Mouse (Mus musculus): ENCODE data around the gene Il1rn. TPM values are rescaled to one million over a fixed set of nuclear protein-coding genes. Genes with fewer than 3 reads are reported as not detected.
A peak's percentile ranks its signal among the peaks of the same experiment; 100 is the strongest.

The Il1rn gene
- under 1 TPM; 0.28 to 0.99 TPM for total RNA-seq (2021)
- long read RNA-seq, experiment 1: 0 reads
- long read RNA-seq, experiment 2: 0 reads

DNA sequence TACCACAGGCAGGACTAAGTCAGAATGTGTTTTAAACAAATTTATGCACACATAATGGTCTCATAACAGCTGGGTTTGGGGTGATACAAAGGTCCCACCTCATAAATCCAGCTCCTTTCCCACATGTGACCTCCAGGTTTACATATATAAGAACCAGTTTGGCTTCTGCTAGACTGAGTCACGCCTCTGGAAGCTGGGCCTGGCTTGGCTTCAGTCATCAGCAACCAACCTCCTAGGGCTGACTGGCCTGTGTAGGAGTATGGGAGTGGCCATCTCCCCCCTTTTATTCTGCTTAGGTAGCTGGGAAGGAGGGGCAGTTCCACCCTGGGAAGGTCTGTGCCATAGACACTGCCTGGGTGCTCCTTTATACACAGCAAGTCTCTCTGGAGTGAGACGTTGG lies at the start of gene Il1rn:
Gene Il1rn, plus strand, starts transcription at position 309 of the 400 bp plus-strand sequence.
- DNase-seq (ENCODE audit: low spot score in 2 of 2): no peak

DNA sequence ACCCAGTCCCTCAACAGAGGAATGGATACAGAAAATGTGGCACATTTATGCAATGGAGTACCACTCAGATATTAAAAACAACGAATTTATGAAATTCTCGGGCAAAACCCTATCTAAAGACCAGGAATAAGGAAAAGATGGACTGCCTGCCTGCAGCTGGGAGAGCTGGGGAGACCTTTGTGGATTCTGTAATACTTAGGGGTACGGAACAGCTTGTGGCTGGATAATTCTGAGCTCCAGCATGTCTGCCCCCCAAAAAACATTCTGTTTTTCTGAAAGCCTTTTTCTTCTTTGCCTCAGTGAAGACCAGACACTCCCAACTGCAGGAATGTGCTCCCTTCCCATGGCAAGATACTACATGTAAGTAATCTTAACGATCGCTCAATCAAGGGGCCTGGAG lies 45.8 kb upstream of the Il1rn start, which contains the start of gene Il1f10:
Gene Il1f10, plus strand, starts transcription at position 301 of the 400 bp plus-strand sequence.
- no peak for DNase-seq (ENCODE audit: low spot score in 2 of 2)

DNA sequence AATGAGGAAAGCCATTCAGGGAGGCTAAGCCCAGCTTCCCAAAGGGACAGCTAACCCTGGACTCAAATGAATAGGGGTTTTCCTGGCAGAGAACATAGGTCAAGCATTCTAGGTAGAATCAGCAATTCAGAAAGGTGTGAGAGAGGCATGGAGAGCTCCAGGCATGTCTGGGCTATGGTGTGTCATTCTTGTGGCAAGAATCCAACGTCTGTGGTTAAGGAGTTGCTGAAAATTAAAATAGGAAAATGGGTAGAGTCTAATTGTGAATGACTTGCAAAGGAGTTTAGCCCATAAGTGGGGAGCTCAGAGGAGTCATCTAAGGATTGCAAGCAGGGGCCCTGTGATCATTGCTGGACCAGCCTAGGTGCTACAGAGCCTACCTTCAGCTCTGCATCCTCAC lies 42.0 kb upstream of the Il1rn start:
- DNase-seq (ENCODE audit: low spot score in 2 of 2): no peak

- no peak for DNase-seq (ENCODE audit: low spot score in 2 of 2)
These were observed 39.8 kb upstream of the Il1rn start for GRCm38 (mm10) chr2:24296837-24297236.

DNA sequence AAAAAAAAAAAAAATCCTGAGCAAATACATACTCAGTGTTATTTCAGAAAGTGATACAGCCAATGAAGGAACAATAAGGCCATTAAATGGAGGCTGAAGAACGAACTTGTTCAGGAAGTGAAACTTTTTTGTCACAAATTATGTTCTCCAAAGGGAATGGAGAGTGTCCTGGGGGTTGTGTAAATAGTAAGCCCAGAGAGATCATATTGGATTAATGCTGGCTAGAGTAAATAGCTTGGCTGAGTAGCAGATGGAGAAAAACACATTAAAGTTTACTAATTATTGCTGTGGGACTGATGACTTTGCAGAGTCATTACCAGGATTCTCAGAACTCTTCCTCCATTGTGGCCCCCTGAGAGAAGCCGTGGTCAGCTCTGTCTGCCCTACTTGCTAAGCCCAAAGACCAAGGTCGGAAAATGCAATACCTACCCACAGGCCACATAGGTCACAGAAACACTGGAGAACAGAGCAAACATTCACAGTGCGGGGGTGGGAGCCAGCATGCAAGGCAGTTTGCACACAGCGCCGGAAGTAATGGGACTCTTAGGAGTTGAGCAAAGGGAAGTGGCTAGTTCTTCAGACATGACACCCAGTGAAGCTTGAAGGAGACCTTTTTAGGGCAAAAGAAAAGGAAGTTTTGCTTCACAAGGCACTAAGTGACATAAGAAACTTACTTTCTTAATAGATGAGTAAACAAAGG lies 25.2 kb upstream of the Il1rn start:
- no peak for DNase-seq (ENCODE audit: low spot score in 2 of 2)

DNA sequence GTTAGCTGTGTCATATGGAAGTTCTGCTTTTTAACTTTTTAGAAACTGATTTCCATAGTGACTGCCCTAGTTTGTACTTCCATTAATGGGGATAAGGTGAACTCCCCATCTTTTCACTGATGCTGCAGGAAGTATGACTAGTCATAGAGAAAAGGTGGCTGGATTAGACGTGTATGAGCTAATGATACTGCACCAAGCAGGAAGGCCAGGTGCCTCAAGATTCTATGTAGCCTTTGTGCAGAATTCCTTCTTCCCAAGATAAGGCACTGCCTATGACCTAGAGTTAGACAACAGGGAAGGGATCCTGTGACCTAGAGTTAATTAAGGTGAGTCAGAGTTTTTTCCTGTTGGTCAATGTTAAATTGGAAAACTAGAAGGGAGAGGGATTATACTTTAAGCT lies 19.7 kb upstream of the Il1rn start:
- DNase-seq (ENCODE audit: low spot score in 2 of 2): no peak

DNA sequence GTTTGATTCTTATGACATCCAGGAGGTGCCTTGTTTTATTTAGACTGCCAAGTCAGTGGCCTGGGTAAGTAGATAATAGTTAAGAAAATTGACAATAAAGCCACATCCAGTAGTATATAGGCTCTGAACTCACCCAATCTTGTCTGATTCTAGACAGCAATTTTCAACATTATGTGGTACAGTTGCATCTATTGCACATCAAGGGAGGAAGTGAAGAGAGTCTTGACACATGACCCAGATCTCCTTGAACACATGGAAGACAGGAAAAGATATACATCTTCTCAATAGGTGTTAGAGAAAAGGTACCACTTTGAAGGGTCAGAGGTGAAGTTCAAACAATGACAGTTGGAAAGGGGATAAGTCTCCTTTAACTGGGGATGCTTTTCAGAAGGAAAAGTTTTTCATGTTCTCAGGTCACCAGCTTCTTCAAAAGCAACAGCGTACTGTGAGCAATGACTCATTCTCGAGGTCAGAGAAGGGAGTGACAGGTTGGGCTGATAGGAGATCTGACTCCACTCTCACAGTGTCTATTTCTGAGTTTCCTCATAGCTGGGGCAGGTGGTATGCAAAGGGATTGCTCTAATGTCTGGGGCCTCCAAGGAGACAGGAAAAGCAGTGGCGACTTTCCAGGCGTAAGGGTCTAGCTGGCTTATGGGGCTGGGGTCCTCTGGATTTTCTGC lies 18.6 kb upstream of the Il1rn start:
- no peak for DNase-seq (ENCODE audit: low spot score in 2 of 2)

GRCm38 (mm10) chr2:24335333-24335732 lies 1.3 kb upstream of the Il1rn start:
- no peak for DNase-seq (ENCODE audit: low spot score in 2 of 2)

- no peak for DNase-seq (ENCODE audit: low spot score in 2 of 2)
These were observed 4.8 kb downstream of the Il1rn start for GRCm38 (mm10) chr2:24341395-24341885.

DNA sequence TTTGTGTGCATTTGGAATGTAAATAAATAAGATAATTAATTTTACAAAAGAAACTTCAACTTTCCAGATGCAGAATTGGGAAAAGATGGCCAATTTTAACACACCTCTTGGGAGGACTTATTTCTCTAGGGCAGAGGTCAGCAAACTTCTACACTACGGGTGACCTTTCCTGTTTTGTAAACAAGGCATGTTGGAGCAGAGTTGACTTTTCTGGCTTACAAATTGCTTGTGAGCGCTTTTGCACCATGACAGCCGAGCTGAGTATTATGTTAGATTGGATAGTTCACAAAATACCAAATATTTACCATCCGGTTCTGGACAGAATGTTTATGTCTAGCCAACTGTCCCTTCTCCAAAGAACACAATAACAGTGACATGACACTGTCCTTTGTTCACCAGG lies 8.0 kb downstream of the Il1rn start:
- DNase-seq (ENCODE audit: low spot score in 2 of 2): no peak

- DNase-seq (ENCODE audit: low spot score in 2 of 2): no peak
These were observed 8.4 kb downstream of the Il1rn start for GRCm38 (mm10) chr2:24345056-24345455.

GRCm38 (mm10) chr2:24347926-24348325 lies 11.3 kb downstream of the Il1rn start:
- DNase-seq (ENCODE audit: low spot score in 2 of 2): no peak

DNA sequence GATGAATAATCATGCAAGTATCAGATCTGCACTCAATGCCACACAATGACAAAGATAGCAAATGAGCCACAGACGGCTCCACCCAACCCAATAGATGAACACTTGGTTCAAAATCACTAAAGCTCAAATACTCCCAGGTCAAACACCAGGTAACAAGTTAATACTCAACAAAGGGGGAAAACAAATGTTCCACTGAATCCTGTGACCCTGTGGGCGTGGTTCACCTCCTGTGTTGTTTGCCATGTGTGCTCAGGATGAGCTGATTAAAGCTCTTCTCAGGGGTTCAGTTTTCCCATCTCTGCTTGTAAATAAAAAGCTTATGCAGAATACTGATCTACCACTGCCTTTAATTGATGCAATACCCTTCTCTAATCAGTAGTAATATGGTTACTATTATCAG lies 14.5 kb downstream of the Il1rn start:
- no peak for DNase-seq (ENCODE audit: low spot score in 2 of 2)

DNA sequence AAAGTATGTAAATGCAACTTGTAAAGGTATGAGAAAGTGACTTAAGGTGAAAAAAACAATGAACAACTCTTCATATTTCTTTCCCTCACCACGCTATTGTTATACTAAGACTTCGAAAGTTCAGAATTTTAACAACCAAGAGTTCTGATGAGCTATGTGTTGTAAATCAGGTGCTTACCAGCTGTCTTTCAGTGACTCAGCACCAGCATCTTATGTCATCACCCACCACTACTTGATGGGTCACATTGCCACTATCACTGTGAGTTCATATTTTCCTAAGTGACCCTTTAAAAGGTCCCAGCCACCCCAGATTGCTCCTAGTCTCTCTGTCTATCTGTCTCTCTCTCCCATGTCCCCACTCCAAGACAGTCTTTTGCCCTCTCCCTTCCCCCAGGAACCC lies 16.4 kb downstream of the Il1rn start:
- DNase-seq (ENCODE audit: low spot score in 2 of 2): no peak

GRCm38 (mm10) chr2:24357642-24358041 lies 21.0 kb downstream of the Il1rn start:
- DNase-seq (ENCODE audit: low spot score in 2 of 2): no peak

DNA sequence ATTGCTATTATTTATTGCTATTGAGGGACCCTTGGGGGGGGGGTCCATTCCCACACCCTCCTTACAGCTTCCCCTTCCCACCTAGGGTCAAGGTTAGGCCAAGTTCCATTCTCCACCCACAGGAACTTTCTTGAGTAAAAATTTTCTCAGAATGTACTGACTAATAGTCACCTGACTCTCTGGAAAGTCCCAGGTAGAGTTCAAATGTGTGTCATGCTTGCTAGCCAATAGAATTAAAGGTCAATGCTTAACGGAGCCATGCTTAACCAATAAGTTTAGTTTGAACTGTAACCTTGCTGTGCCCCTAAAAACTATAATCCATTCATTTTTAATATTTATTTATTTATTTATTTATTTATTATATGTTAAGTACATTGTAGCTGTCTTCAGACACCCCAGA lies 22.7 kb downstream of the Il1rn start:
- no peak for DNase-seq (ENCODE audit: low spot score in 2 of 2)

DNA sequence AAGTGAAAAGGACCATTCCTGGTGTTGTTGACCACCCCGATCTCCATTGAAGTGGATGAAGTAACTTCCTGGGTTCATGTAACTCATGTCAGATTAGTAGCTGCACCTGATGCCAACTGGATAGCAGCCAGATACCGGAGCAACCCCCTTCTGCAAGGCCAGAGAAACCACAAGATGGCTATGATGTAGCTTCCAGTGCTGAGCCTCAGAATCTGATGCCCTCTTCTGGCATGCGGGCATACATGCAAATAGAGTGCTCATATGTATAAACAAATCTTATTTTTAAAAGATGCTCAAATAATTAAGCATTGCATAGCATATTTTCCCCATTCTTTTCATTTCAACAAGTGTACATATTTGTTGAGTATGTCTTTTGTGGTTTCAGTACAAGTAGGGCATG lies 27.2 kb downstream of the Il1rn start:
- DNase-seq (ENCODE audit: low spot score in 2 of 2): no peak

- no peak for DNase-seq (ENCODE audit: low spot score in 2 of 2)
These were observed 29.7 kb downstream of the Il1rn start for GRCm38 (mm10) chr2:24366214-24366975.

GRCm38 (mm10) chr2:24367030-24367894 lies 30.6 kb downstream of the Il1rn start, which contains the start of gene Psd4:
Gene Psd4, plus strand, starts transcription at chr2:24367580.
- peak; percentile 27 to 35 for DNase-seq (ENCODE audit: low spot score in 2 of 2)

DNA sequence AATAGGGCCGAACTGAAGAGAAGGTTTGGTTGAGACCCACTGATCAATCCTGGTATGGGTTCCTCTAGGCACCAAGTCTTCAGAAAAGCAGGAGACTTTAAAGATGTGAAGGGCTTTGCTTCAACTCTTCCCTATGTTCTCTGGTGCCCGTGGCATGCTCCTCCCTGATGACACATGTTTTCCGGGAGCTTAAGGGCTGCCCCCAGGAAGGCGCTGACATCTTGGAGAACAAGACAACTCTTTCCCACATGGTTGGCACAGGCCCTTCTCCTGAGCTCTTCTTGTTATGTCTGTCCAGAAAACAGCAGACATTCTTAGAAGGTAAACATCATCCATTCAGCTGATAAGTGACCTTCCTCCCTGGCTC lies 31.2 kb downstream of the Il1rn start:
- no peak for DNase-seq (ENCODE audit: low spot score in 2 of 2)
